Mouse (Mus musculus): Measurements from ENCODE around the gene Znrf4. TPM values are rescaled to one million over a fixed set of nuclear protein-coding genes. Genes with fewer than 3 reads are reported as not detected.

Gene Znrf4
- not detected for total RNA-seq (2021)
- long read RNA-seq, experiment 1, result 0 reads
- long read RNA-seq, experiment 2, result 0 reads

DNA sequence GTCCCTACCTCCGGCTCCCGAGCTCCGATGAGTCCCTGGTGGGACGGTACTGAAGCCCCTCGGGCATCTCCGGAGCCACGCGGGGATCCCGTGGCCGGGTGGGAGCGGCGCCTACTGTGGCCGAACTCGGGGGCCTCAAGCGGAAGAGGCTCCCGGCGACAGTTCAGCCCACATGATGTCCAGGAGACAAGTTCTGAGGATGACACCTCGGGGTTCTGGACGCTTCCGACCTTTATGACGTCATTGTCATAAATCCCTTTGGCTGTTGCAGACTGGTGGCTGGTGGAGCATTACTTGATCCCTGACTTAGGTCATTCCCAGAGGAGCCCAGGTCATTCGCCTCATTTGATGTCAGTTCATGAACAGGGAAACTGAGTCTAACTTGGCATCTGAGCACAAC, at the start of gene Znrf4:
Gene Znrf4, minus strand, starts transcription at position 122 of the 400 bp plus-strand sequence.
- TF ChIP-seq CTCF (conservative IDR thresholded peaks at IDR 0.05), result no peak
- H3K4me3 ChIP-seq, result no peak within 1 kb of the TSS
- DNase-seq (ENCODE audit: low spot score in 2 of 2), result no peak
- H3K27ac ChIP-seq, result 0 out of 2 replicates have a peak within 1 kb of the TSS, but pooled peaks have one; percentile 14

GRCm38 (mm10) chr17:56561866-56562265, 49.6 kb upstream of the Znrf4 start:
- Histone ChIP-seq H3K27ac (no peak overlapping the region), H3K4me3 (no peak overlapping the region)
- no peak for DNase-seq (ENCODE audit: low spot score in 2 of 2)
- no peak for TF ChIP-seq CTCF (conservative IDR thresholded peaks at IDR 0.05)

DNA sequence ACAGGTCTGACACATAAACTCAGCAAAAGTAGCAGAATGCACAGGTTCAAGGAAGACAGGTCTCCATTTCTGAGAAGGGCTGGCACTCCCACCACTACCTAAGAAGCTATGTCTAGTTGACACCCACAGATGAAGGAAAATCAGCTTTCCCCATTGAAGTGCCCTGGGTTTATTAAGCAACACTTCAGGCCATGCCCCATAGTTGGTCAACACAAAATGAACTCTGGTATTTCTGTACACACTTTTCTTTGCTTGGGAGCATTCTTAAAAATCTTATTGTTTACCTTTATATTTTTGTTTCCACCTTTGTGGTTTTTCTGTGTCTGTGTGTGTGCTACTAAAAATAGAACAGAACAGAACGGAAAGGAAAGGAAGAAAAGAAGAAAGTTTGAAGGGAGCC, 47.9 kb upstream of the Znrf4 start:
- no peak for DNase-seq (ENCODE audit: low spot score in 2 of 2)
- Histone ChIP-seq H3K4me3 (no peak overlapping the region), H3K27ac (no peak overlapping the region)
- TF ChIP-seq CTCF (conservative IDR thresholded peaks at IDR 0.05), result no peak

- Histone ChIP-seq H3K4me3 (no peak overlapping the region), H3K27ac (no peak overlapping the region)
- no peak for TF ChIP-seq CTCF (conservative IDR thresholded peaks at IDR 0.05)
- DNase-seq (ENCODE audit: low spot score in 2 of 2), result no peak
Measured at GRCm38 (mm10) chr17:56559386-56559785, 47.2 kb upstream of the Znrf4 start.

DNA sequence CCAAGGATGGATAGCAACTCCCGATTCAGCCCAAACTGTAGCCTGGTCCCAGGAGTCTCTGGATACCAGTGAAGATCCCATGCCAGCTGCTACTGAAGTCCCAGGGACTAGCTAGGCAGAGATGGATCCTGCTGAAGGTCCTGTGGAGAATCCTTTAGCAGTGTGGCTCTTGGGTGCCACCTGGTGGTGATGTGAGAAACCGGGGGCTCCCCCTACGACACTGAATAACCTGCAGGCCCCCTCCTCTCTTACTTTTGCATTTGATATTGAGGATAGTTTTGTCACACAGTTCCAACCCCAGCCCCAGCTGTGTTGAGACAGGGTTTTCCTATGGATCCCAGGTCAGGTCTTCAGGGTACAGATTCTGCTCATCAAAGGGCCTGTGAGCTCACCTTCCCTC, 46.2 kb upstream of the Znrf4 start:
- Histone ChIP-seq H3K27ac (peak overlapping the region; percentile 57; the same call in 1 of the 2 replicates), H3K4me3 (no peak overlapping the region)
- peak; percentile 68 to 76 for DNase-seq (ENCODE audit: low spot score in 2 of 2)
- peak; percentile 97 for TF ChIP-seq CTCF (conservative IDR thresholded peaks at IDR 0.05)

- no peak within 1 kb of the TSS for H3K27ac ChIP-seq
- TF ChIP-seq CTCF (conservative IDR thresholded peaks at IDR 0.05), result no peak
- H3K4me3 ChIP-seq, result no peak within 1 kb of the TSS
- DNase-seq (ENCODE audit: low spot score in 2 of 2), result no peak
Measured at GRCm38 (mm10) chr17:56554122-56554551, 41.9 kb upstream of the Znrf4 start, which contains the start of gene Gm20219. Gene Gm20219, minus strand, starts transcription at chr17:56554387.

GRCm38 (mm10) chr17:56552781-56553363, 40.6 kb upstream of the Znrf4 start:
- H3K27ac ChIP-seq, result peak overlapping the region; percentile 89
- peak; percentile 100 for TF ChIP-seq CTCF (conservative IDR thresholded peaks at IDR 0.05)
- no peak overlapping the region for H3K4me3 ChIP-seq
- peak; percentile 77 to 86 for DNase-seq (ENCODE audit: low spot score in 2 of 2)

GRCm38 (mm10) chr17:56551841-56552581, 39.8 kb upstream of the Znrf4 start:
- Histone ChIP-seq H3K4me3 (no peak overlapping the region), H3K27ac (peak overlapping the region; percentile 89)
- no peak for TF ChIP-seq CTCF (conservative IDR thresholded peaks at IDR 0.05)
- DNase-seq (ENCODE audit: low spot score in 2 of 2), result peak; percentile 8 to 65

- Histone ChIP-seq H3K4me3 (no peak overlapping the region), H3K27ac (peak overlapping the region; percentile 89; the same call in 1 of the 2 replicates)
- DNase-seq (ENCODE audit: low spot score in 2 of 2), result peak in 1 of 2 experiments; percentile 10
- TF ChIP-seq CTCF (conservative IDR thresholded peaks at IDR 0.05), result no peak
Measured at GRCm38 (mm10) chr17:56550784-56551475, 38.7 kb upstream of the Znrf4 start.

DNA sequence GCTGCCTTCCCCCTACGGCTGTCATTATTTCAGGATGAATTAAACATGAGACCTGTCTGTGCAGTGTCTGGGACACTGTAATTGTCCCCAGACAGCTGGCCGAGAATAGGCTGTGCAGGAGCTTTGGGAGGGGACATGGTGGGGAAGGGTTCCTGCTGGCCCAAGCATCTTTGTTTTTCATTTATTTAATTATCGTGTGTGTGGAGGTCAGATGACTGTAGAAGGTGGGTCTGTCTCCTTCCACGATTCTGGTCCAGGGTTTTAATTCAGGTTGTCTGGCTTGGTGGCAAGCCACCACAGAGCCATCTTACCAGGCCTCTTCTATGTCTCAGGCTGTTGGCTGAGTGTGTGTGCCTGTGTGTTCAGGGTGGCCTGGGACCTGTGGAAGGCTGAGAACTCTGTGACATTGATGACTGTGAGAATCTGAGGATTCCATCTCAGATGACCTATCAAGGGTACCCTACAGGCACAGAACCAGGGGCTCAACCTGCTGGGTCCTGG, 36.4 kb upstream of the Znrf4 start:
- Histone ChIP-seq H3K4me3 (no peak overlapping the region), H3K27ac (no peak overlapping the region)
- DNase-seq (ENCODE audit: low spot score in 2 of 2), result no peak
- no peak for TF ChIP-seq CTCF (conservative IDR thresholded peaks at IDR 0.05)

GRCm38 (mm10) chr17:56547846-56548604, 35.8 kb upstream of the Znrf4 start:
- peak; percentile 73 for TF ChIP-seq CTCF (conservative IDR thresholded peaks at IDR 0.05)
- Histone ChIP-seq H3K27ac (no peak overlapping the region), H3K4me3 (no peak overlapping the region)
- DNase-seq (ENCODE audit: low spot score in 2 of 2), result no peak

- TF ChIP-seq CTCF (conservative IDR thresholded peaks at IDR 0.05), result no peak
- no peak overlapping the region for H3K4me3 ChIP-seq
- DNase-seq (ENCODE audit: low spot score in 2 of 2), result no peak
- peak overlapping the region; percentile 56 for H3K27ac ChIP-seq
Measured at GRCm38 (mm10) chr17:56547116-56547845, 35.0 kb upstream of the Znrf4 start.
